Mouse (Mus musculus) inflammation-experienced regulatory T-cells (primary cell): ENCODE results near the gene Osbpl9. TPM values are rescaled to one million over a fixed set of nuclear protein-coding genes. Genes with fewer than 3 reads are reported as not detected.

Experiments
- polyA plus RNA-seq, 2 experiments: library from polyadenylated mRNA; unstranded; fragments of 100-300 nt; shearing (Covaris generic); gene quantifications; one replicate each; pipeline ENCODE4 v1.2.1; 2017

Osbpl9 gene
- polyA plus RNA-seq, result 100 to 1,000 TPM; 126 to 130 TPM

GRCm38 (mm10) chr4:109201582-109202424 is at the start of gene Osbpl9:
Osbpl9 (minus strand) TSS chr4:109202272.

GRCm38 (mm10) chr4:109234185-109234584 is 32.1 kb upstream of the Osbpl9 start, which contains the start of gene Calr4:
Calr4 (plus strand) TSS chr4:109234485.

Other genes starting within 250 kb of the Osbpl9 start
- gene Nrd1, start 201.6 kb downstream of the Osbpl9 start, polyA plus RNA-seq, result 100 to 1,000 TPM; 102 to 113 TPM
- gene Calr4, start 32.2 kb upstream of the Osbpl9 start, polyA plus RNA-seq, result not detected
- 100 to 1,000 TPM in 1 of 2 experiments, 10 to 100 TPM in 1; 98.6 to 104 TPM for gene Eps15, start 78.0 kb upstream of the Osbpl9 start, polyA plus RNA-seq
- under 1 TPM; 0.10 to 0.18 TPM for gene Ttc39a, start 204.4 kb upstream of the Osbpl9 start, polyA plus RNA-seq